Mouse (Mus musculus) adrenal gland, adult 2 months (tissue): ENCODE results near the gene Anapc1. TPM values are rescaled to one million over a fixed set of nuclear protein-coding genes. Genes with fewer than 3 reads are reported as not detected.
"Not testable (repeated sequence)": the region's sequence is repeated elsewhere in the genome, so short reads cannot be mapped to it uniquely, and the experiment has no call there.

ENCODE experiments used
- DNase-seq: peaks from one replicate; pipeline ENCODE4 v3.0.0; 2021
- polyA plus RNA-seq: library from polyadenylated mRNA; depleted of rRNA; stranded (reverse); fragments of >200 nt; gene quantifications from 2 replicates; pipeline ENCODE4 v1.2.3, GENCODE M21; 2012
- total RNA-seq, 2 experiments: library from RNA; stranded (reverse); gene quantifications; 2 replicates each; pipeline ENCODE4 v1.2.3; 2021

Anapc1 gene
- total and polyA plus RNA-seq, 3 experiments, result 34.4 to 89.3 (median 60.9) TPM

DNA sequence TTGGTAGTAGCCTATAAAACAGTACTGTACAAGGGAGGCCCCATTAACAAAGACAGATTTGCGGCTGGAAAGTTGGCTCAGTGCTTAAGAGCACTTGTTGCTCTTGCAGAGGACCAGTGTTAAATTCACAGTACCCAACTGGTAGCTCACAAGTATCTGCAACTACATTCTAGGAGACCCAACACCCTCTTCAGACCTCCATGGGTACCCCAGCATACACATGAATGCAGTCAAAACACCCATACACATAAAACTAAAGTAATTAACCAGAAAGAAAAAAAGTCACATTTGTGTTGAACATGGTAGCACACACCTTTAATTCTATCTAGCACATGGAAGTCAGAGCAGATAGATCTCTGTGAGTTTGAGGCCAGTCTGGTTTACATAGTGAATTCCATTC is 9.9 kb upstream of the Anapc1 start:
- DNase-seq, result no peak

GRCm38 (mm10) chr2:128696426-128696825 is 9.2 kb upstream of the Anapc1 start:
- DNase-seq, result no peak

DNA sequence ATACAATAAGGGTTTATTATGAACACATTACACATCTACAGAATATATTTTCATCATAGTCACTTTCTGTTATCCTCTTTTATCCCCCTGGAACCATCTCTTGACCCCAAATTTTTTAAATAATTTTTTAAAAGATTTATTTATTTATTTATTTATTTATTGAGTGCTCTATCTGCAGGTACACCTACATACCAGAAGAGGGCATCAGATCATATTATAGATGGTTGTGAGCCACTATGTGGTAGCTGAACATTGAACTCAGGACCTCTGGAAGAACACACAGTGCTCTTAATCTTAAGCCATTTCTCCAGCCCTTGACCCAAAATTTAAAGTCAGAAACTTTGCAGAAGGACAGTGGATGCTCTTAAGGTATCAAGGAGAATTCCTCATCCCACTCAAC is 7.4 kb upstream of the Anapc1 start:
- no peak for DNase-seq

DNA sequence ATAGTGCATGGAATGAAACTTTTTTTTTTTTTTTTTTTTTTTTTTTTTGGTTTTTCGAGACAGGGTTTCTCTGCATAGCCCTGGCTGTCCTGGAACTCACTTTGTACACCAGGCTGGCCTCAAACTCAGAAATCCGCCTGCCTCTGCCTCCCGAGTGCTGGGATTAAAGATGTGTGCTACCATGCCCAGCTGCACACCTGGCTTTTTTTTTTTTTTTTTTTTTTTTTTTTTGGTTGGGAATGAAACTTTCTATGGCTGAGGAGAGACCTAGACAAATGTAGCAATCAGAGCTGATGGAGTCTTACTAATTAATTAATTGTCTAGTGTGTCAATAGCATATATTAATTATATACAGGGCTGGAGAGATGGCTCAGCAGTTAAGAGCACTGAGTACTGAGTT is 6.6 kb upstream of the Anapc1 start:
- not testable (repeated sequence) for DNase-seq

- DNase-seq, result no peak
Measured at GRCm38 (mm10) chr2:128693236-128693635, 6.0 kb upstream of the Anapc1 start.

GRCm38 (mm10) chr2:128692771-128693170 is 5.6 kb upstream of the Anapc1 start:
- no peak for DNase-seq

- no peak for DNase-seq
Measured at GRCm38 (mm10) chr2:128692336-128692735, 5.1 kb upstream of the Anapc1 start.

- no peak for DNase-seq
Measured at GRCm38 (mm10) chr2:128687558-128688120, 448 bp upstream of the Anapc1 start.

DNA sequence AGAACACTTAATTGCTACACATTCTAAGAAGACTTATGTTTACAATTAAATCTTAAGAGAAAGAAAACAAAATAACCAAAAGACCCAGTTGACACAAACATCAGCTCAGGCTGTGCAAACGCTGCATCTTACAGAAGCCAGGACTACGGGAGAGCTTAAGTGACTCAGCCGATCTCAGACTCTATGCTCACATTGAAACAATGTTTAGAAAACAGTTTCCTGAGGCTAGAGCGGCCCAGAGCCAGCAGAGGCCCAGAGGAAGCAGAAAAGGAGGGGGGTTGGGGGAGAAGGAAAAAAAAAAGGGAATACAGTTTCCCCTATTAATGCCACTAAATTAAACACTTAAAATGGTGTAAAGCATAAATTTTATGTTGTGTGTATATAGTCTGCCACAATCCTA is 6.5 kb downstream of the Anapc1 start:
- DNase-seq, result no peak

DNA sequence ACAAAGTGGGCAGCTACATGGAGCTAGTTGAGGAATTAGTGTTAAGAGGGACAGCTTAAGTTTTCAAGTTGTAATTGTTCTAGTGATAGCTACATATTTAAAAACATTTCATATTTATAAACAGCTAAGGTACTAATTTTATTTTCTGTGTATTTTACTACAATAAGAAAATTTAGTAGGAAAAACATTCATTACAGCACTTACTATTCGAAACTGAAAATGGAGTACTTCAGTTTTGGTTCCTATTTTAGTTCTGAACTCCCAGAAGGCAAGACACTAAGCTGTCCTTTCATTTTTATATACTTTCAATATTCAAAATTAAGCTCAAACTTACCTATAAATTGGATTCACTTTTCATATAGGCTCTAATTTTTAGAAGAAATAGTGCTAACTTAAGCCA is 66.6 kb downstream of the Anapc1 start:
- no peak for DNase-seq

DNA sequence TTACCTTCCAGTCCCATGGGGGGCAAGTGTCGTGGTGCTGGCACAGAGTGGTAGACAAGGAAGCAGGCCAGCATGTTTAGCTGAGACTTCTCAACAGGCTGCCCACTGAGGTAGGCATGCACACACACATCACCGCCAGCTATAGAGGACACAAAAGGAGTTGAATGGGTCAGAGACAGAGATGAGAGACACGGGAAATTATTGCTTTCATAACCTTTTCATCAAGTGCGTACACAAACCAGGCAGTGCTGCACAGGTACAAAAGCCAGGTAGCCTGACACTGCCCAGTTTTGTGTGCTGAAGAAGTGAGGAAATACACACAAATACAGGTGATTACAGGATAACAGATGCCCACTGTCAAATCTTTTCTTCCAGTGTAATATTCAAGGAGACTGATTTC is 71.8 kb downstream of the Anapc1 start:
- no peak for DNase-seq

- no peak for DNase-seq
Measured at GRCm38 (mm10) chr2:128613365-128613764, 73.8 kb downstream of the Anapc1 start.

DNA sequence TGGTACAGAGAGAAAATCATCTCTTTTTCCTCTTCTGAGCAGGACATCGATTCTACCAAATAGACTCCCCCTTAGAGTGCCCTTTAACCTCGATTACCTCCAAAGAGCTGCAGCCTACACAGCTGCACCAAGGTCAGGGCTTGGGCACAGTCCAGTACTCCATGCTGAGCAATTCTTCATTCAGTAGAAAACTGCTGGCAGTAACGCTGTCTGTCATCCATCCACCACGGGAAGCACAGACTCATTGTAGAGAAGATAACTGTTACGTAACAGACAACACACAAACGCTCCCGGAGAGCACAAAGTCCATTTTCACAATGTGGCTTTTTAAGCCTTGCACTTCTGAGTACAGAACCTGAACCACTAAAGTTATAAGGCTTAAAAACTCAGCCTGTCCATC is 74.9 kb downstream of the Anapc1 start:
- peak; percentile 80 for DNase-seq

DNA sequence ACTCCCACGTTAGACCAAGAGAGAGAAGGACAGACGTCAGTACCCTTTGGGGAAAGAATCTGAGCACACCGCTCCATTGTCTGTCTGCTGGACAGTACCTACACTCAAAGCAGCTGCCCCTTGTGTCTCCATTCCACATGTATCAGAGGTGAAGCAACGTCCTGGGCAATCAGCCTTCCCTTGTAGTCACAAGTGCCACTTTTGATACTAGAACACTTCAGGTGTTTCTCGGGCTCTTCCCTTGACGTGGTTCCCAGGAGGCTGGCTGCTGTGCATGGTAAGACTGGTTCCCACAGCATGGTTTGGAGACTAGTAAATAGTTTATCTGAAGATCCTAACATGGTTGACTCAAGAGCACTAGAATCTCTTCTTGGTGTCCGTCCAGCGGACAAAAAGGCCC is 76.0 kb downstream of the Anapc1 start:
- no peak for DNase-seq

DNA sequence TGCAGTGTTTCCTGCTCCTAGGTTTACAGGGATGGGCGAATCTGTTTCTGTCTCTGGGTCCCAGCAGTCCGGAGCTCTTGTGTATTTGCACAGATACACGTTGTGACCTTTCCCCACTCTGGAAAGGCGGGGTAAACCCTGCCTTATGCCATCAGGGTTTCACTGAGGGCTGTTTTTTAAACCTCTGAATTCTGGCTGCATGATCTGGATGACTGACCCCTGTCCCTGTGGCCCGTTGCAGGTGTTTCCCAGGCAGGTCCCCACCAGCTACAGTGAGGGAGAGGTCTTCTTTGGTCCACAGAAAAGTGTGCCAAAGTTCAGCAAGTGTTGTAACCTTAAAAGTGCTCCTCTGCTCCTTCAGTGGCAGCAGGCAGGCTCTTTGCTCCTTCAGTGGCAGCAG is 77.9 kb downstream of the Anapc1 start:
- peak; percentile 13 for DNase-seq

DNA sequence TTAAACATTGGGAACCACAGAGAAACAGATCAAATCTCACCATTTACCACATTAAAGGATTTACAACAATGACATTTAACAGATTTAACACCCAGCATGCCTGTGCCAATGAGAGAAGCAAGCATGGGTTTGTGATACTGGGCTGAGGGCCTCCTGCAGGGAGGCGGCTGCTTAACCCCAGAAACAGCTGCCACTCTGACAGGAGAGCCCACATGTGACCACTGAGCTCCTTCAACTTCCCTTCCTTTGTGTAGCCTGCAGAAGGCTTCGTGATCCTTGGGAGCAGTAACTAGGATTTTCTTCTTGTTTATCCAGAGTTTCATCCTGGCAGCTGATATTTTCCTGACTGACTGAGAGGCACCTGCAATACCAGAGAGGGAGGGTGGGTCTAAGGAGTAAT is 85.7 kb downstream of the Anapc1 start:
- DNase-seq, result no peak

- no peak for DNase-seq
Measured at GRCm38 (mm10) chr2:128592301-128592700, 94.9 kb downstream of the Anapc1 start.

DNA sequence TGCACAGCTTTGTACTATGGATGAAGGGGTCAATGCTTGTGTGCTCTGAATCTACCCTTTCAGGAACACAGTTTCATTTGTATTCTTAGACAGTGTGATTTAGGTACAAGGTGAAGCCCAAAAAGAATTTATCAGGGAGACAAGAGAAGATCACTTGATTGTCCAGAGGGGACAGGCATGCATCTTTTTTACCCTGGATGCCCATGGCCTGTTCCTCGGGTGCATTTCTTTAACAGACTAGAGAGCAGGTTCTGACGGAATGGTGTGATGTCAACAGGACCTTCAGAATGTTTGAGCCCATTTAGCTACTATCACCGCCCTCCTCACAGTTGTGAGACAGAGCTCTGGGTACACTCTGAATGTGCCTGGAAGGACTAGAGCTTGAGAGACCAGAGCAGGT is 96.3 kb downstream of the Anapc1 start, which contains the start of gene Spdye4c:
Gene Spdye4c, plus strand, starts transcription at position 301 of the 400 bp plus-strand sequence.
- no peak for DNase-seq

- DNase-seq, result no peak
Measured at GRCm38 (mm10) chr2:128582881-128583280, 104.3 kb downstream of the Anapc1 start.

DNA sequence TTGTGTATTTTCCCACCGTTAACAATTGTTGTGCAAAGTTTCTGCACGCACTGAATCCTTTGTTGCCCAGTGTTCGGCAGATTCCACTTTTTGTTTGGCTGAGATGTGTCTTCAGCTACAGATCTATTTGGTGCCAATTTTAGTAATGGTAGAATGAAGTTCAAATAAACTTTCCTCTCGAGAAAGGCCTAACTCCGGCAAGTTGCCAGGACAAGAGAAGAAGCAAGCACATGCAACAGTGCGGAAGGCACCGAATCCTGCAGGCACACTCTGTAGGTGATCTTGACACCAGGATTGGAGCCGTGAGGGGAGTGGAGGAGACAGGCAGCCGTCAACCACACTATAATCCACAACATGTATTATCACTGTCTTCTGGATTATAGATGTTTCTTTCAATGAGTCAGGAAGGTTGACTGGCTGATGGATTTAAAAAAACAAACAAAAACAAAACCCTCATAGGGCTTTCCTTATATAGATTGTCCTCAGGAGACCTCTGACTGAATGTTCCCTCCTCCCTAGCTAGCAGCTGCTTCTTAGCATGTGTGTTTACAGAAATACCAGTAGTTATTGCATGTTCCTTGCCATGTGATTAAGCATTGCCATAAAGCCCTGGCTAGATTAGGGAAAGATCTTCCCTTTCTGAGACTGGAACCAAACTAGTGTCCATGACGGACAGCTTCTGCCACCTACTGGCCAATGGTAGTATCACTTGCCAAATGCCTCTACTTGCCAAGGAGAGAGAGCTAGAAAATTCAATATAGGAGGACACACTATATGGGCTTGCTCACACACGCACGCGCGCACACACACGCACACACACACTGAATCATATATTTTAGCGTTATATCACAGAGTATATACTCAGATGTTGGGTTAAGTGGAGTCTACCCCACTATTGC is 114.2 kb downstream of the Anapc1 start:
- DNase-seq, result peak; percentile 78

DNA sequence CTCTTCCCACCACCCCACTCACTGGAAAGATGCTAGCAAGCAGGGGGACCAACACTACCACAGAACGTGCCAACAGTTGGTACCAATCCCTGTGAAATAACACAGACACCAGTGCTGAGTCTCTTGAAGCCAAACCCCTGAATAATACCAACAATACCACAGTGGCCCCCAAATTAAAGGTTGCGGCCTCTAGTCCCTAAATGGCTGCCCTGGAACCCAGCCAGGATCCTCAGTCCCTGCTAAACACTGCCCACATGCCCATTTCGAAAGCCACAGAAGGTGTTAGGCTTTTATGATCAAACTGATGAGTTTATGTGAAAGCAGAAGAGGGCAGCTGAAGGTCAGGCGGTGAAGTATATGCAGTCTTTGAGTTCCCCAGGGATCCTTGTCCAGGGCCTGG is 116.2 kb downstream of the Anapc1 start:
- no peak for DNase-seq

DNA sequence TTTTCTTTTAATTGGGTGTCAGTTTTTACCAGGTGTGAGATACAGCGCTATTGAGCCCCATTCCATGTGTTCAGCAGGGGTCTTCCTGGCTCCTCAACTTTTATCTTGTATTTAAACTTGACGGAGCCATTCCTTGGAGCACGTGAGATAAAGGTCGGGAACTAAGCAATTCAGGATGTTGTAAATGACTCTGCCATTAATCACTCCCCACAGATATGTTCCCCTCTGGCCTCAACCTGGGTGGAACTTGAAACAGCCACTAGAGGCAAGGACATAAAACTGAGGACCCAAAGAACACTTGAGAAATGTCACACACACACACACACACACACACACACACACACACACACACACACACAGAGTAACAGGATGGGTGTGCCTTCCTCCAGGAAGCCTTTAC is 118.7 kb downstream of the Anapc1 start:
- no peak for DNase-seq

- DNase-seq, result peak; percentile 35
Measured at GRCm38 (mm10) chr2:128568018-128568417, 119.2 kb downstream of the Anapc1 start.
